Mouse (Mus musculus) embryonic facial prominence, embryonic 14.5 days (tissue): ENCODE measurements around the gene Zbtb7a. TPM values are rescaled to one million over a fixed set of nuclear protein-coding genes. Genes with fewer than 3 reads are reported as not detected.

ENCODE experiments used
- microRNA-seq: library from miRNA; unstranded; fragments of <30 nt; microRNA quantifications from one replicate; pipeline ENCODE4, GENCODE M21; 2016; ENCODE audit warnings: borderline number of aligned reads
- polyA plus RNA-seq: library from polyadenylated mRNA; unstranded; fragments of >200 nt; fragmentation: Nextera tagmentation; extraction: Ambion mirVana; gene quantifications from 2 replicates; pipeline ENCODE4 v1.2.1, GENCODE M21; 2014

Gene Zbtb7a
- polyA plus RNA-seq, 1 experiment from 2014 or later = 25.9 TPM

Small RNAs within 50 kb of the gene (microRNA-seq; reads per million reads assigned to microRNA genes)
- gene Mir5615-1 = not detected
- not detected for gene Mir5615-2

Other genes starting within 250 kb of the Zbtb7a start
- 325 and 348 TPM in 2 replicates for gene Timm13, start 234.3 kb upstream of the Zbtb7a start, polyA plus RNA-seq
- gene Lmnb2, start 217.0 kb upstream of the Zbtb7a start, polyA plus RNA-seq = 21.6 and 22.9 TPM in 2 replicates
- 35.5 and 39.9 TPM in 2 replicates for gene Gadd45b, start 205.1 kb upstream of the Zbtb7a start, polyA plus RNA-seq
- 5.9 and 8.7 TPM in 2 replicates for gene Gng7, start 120.3 kb upstream of the Zbtb7a start, polyA plus RNA-seq
- 0.95 and 1.1 TPM in 2 replicates for gene Diras1, start 109.6 kb upstream of the Zbtb7a start, polyA plus RNA-seq
- 11.9 and 15.4 TPM in 2 replicates for gene Slc39a3, start 97.8 kb upstream of the Zbtb7a start, polyA plus RNA-seq
- 163 and 179 TPM in 2 replicates for gene Sgta, start 75.0 kb upstream of the Zbtb7a start, polyA plus RNA-seq
- 61.7 and 62.9 TPM in 2 replicates for gene Thop1, start 65.2 kb upstream of the Zbtb7a start, polyA plus RNA-seq
- gene Creb3l3, start 36.3 kb upstream of the Zbtb7a start, polyA plus RNA-seq = 0.60 and 0.68 TPM in 2 replicates
- gene Map2k2, start 29.3 kb upstream of the Zbtb7a start, polyA plus RNA-seq = 166 and 178 TPM in 2 replicates
- 33.2 and 35.6 TPM in 2 replicates for gene Pias4, start 32.7 kb downstream of the Zbtb7a start, polyA plus RNA-seq
- 549 and 578 TPM in 2 replicates for gene Eef2, start 41.4 kb downstream of the Zbtb7a start, polyA plus RNA-seq
- 53.4 and 58.3 TPM in 2 replicates for gene Dapk3, start 47.8 kb downstream of the Zbtb7a start, polyA plus RNA-seq
- not detected in 2 replicates for gene 4930442H23Rik, start 48.6 kb downstream of the Zbtb7a start, polyA plus RNA-seq
- gene Nmrk2, start 66.8 kb downstream of the Zbtb7a start, polyA plus RNA-seq = 1.2 and 1.7 TPM in 2 replicates
- gene Atcay, start 95.6 kb downstream of the Zbtb7a start, polyA plus RNA-seq = 2.3 and 2.4 TPM in 2 replicates
- gene Zfr2, start 97.9 kb downstream of the Zbtb7a start, polyA plus RNA-seq = 6.5 and 9.7 TPM in 2 replicates
- gene Matk, start 117.7 kb downstream of the Zbtb7a start, polyA plus RNA-seq = 4.9 and 5.4 TPM in 2 replicates
- gene Mrpl54, start 131.7 kb downstream of the Zbtb7a start, polyA plus RNA-seq = 196 and 206 TPM in 2 replicates
- gene Apba3, start 131.7 kb downstream of the Zbtb7a start, polyA plus RNA-seq = 56.0 and 61.4 TPM in 2 replicates
- 8.1 and 9.9 TPM in 2 replicates for gene Tjp3, start 156.4 kb downstream of the Zbtb7a start, polyA plus RNA-seq
- 48.4 and 56.3 TPM in 2 replicates for gene Pip5k1c, start 157.7 kb downstream of the Zbtb7a start, polyA plus RNA-seq
- 27.0 and 27.5 TPM in 2 replicates for gene Cactin, start 185.9 kb downstream of the Zbtb7a start, polyA plus RNA-seq
- gene Tbxa2r, start 193.5 kb downstream of the Zbtb7a start, polyA plus RNA-seq = 6.7 and 8.7 TPM in 2 replicates
- gene Gipc3, start 208.0 kb downstream of the Zbtb7a start, polyA plus RNA-seq = 0.04 and 0.14 TPM in 2 replicates
- 66.8 and 78.7 TPM in 2 replicates for gene Hmg20b, start 215.3 kb downstream of the Zbtb7a start, polyA plus RNA-seq
- 6.8 and 9.8 TPM in 2 replicates for gene Mfsd12, start 222.3 kb downstream of the Zbtb7a start, polyA plus RNA-seq
- 0.31 and 0.71 TPM in 2 replicates for gene 4930404N11Rik, start 230.6 kb downstream of the Zbtb7a start, polyA plus RNA-seq
- 69.5 and 90.1 TPM in 2 replicates for gene Fzr1, start 243.3 kb downstream of the Zbtb7a start, polyA plus RNA-seq
- gene Dohh, start 249.2 kb downstream of the Zbtb7a start, polyA plus RNA-seq = 61.4 and 67.1 TPM in 2 replicates
- 2.4 and 2.6 TPM in 2 replicates for gene Gm48551, start 249.2 kb downstream of the Zbtb7a start, polyA plus RNA-seq